Mouse (Mus musculus) brain, embryonic 14.5 days (tissue): ENCODE data around the gene Slc22a21.

Experiments used
- CTCF ChIP-seq: fragments of 200-500 bp; IDR thresholded peaks from 2 replicates; pipeline ENCODE4 v1.5.1; 2012; ENCODE audit warnings: inconsistent platforms, mild to moderate bottlenecking, moderate library complexity, borderline replicate concordance; ENCODE audit not compliant: insufficient read depth, insufficient read length; ENCODE audit errors: extremely low read depth
- POLR2A ChIP-seq: fragments of 200-500 bp; IDR thresholded peaks from 2 replicates; pipeline ENCODE4 v1.6.1; 2012; ENCODE audit warnings: mild to moderate bottlenecking, inconsistent platforms, borderline replicate concordance; ENCODE audit not compliant: poor library complexity, insufficient read depth, insufficient read length, severe bottlenecking; ENCODE audit errors: extremely low read depth

- TF ChIP-seq CTCF = no peak
- TF ChIP-seq POLR2A = no peak
Measured at GRCm38 (mm10) chr11:53911011-53911410, 69.1 kb downstream of the Slc22a21 start.
